Mouse (Mus musculus): ENCODE results near the gene Prune1. TPM values are rescaled to one million over a fixed set of nuclear protein-coding genes. Genes with fewer than 3 reads are reported as not detected.
A peak's percentile ranks its signal among the peaks of the same experiment; 100 is the strongest.

The Prune1 gene
- polyA plus RNA-seq, 1 experiment from 2014 or later = 63.8 TPM

- ATAC-seq (ENCODE audit: low FRiP score) = no peak
- WGBS = 90% methylated on average over 4 of the region's 4 CpGs
- no peak overlapping the region for H3K9ac ChIP-seq
- H3K9me3 ChIP-seq (ENCODE audit: control insufficient read depth, low read length) = no peaks in the 10 kb centered on the region
- H3K27ac ChIP-seq = no peak overlapping the region
- H3K4me2 ChIP-seq (replicated peaks) = no peak overlapping the region
- 0 out of 2 replicates have a peak, but pooled peaks cover under 1% of the 10 kb centered on the region for H3K36me3 ChIP-seq (replicated peaks; ENCODE audit: control insufficient read depth, insufficient read depth)
- no peaks in the 10 kb centered on the region for H3K27me3 ChIP-seq (ENCODE audit: control insufficient read depth, insufficient read depth, low read length)
- H3K4me1 ChIP-seq (replicated peaks; ENCODE audit: control insufficient read depth, insufficient read depth, low read length) = no peaks in the 10 kb centered on the region
- no peak overlapping the region for H3K4me3 ChIP-seq (replicated peaks; ENCODE audit: low read length)
- DNase-seq (ENCODE audit: low spot score) = no peak
Measured at GRCm38 (mm10) chr3:95274453-95274852, 7.4 kb downstream of the Prune1 start.

- DNase-seq (ENCODE audit: low spot score) = no peak
- Histone ChIP-seq H3K27ac (no peak overlapping the region), H3K4me1 (replicated peaks; ENCODE audit: control insufficient read depth, insufficient read depth, low read length) (no peaks in the 10 kb centered on the region), H3K36me3 (replicated peaks; ENCODE audit: control insufficient read depth, insufficient read depth) (peaks cover 9% of the 10 kb centered on the region), H3K4me2 (replicated peaks) (no peak overlapping the region), H3K9ac (no peak overlapping the region), H3K9me3 (ENCODE audit: control insufficient read depth, low read length) (no peaks in the 10 kb centered on the region), H3K27me3 (ENCODE audit: control insufficient read depth, insufficient read depth, low read length) (no peaks in the 10 kb centered on the region), H3K4me3 (replicated peaks; ENCODE audit: low read length) (no peak overlapping the region)
- 98% methylated on average over 5 of the region's 5 CpGs for WGBS
- ATAC-seq (ENCODE audit: low FRiP score) = no peak
Measured at GRCm38 (mm10) chr3:95273471-95273870, 8.4 kb downstream of the Prune1 start.

- ATAC-seq (ENCODE audit: low FRiP score) = no peak
Measured at GRCm38 (mm10) chr3:95270766-95271364, 11.0 kb downstream of the Prune1 start.

GRCm38 (mm10) chr3:95269789-95270188 lies 12.1 kb downstream of the Prune1 start:
- WGBS = 92% methylated on average over 5 of the region's 5 CpGs
- H3K4me2 ChIP-seq (replicated peaks) = no peak overlapping the region
- no peak for ATAC-seq (ENCODE audit: low FRiP score)
- H3K9ac ChIP-seq = no peak overlapping the region
- no peaks in the 10 kb centered on the region for H3K27me3 ChIP-seq (ENCODE audit: control insufficient read depth, insufficient read depth, low read length)
- no peak overlapping the region for H3K27ac ChIP-seq
- no peaks in the 10 kb centered on the region for H3K4me1 ChIP-seq (replicated peaks; ENCODE audit: control insufficient read depth, insufficient read depth, low read length)
- H3K4me3 ChIP-seq (replicated peaks; ENCODE audit: low read length) = no peak overlapping the region
- no peak for DNase-seq (ENCODE audit: low spot score)
- H3K36me3 ChIP-seq (replicated peaks; ENCODE audit: control insufficient read depth, insufficient read depth) = peaks cover 33% of the 10 kb centered on the region
- H3K9me3 ChIP-seq (ENCODE audit: control insufficient read depth, low read length) = no peaks in the 10 kb centered on the region

More at GRCm38 (mm10) chr3:95270766-95271364, 11.0 kb downstream of the Prune1 start:
- no peak overlapping the region for H3K27ac ChIP-seq
- H3K27me3 ChIP-seq (ENCODE audit: control insufficient read depth, insufficient read depth, low read length) = no peaks in the 10 kb centered on the region
- H3K9ac ChIP-seq = no peak overlapping the region
- no peak overlapping the region for H3K4me2 ChIP-seq (replicated peaks)
- DNase-seq (ENCODE audit: low spot score) = no peak
- WGBS = 86% methylated on average over 12 of the region's 12 CpGs
- H3K36me3 ChIP-seq (replicated peaks; ENCODE audit: control insufficient read depth, insufficient read depth) = peaks cover 28% of the 10 kb centered on the region
- no peaks in the 10 kb centered on the region for H3K4me1 ChIP-seq (replicated peaks; ENCODE audit: control insufficient read depth, insufficient read depth, low read length)
- H3K9me3 ChIP-seq (ENCODE audit: control insufficient read depth, low read length) = no peaks in the 10 kb centered on the region
- H3K4me3 ChIP-seq (replicated peaks; ENCODE audit: low read length) = no peak overlapping the region

- Histone ChIP-seq H3K36me3 (replicated peaks; ENCODE audit: control insufficient read depth, insufficient read depth) (peaks cover 51% of the 10 kb centered on the region), H3K9ac (no peak overlapping the region), H3K9me3 (ENCODE audit: control insufficient read depth, low read length) (no peaks in the 10 kb centered on the region), H3K4me3 (replicated peaks; ENCODE audit: low read length) (no peak overlapping the region), H3K27me3 (ENCODE audit: control insufficient read depth, insufficient read depth, low read length) (no peaks in the 10 kb centered on the region), H3K4me2 (replicated peaks) (no peak overlapping the region), H3K27ac (no peak overlapping the region), H3K4me1 (replicated peaks; ENCODE audit: control insufficient read depth, insufficient read depth, low read length) (no peaks in the 10 kb centered on the region)
- no peak for ATAC-seq (ENCODE audit: low FRiP score)
- DNase-seq (ENCODE audit: low spot score) = no peak
Measured at GRCm38 (mm10) chr3:95267855-95268254, 14.0 kb downstream of the Prune1 start.

GRCm38 (mm10) chr3:95266052-95266451 lies 15.8 kb downstream of the Prune1 start:
- no peaks in the 10 kb centered on the region for H3K27me3 ChIP-seq (ENCODE audit: control insufficient read depth, insufficient read depth, low read length)
- no peak overlapping the region for H3K9ac ChIP-seq
- no peak overlapping the region for H3K27ac ChIP-seq
- no peak overlapping the region for H3K4me3 ChIP-seq (replicated peaks; ENCODE audit: low read length)
- H3K36me3 ChIP-seq (replicated peaks; ENCODE audit: control insufficient read depth, insufficient read depth) = peaks cover 68% of the 10 kb centered on the region
- H3K9me3 ChIP-seq (ENCODE audit: control insufficient read depth, low read length) = no peaks in the 10 kb centered on the region
- H3K4me1 ChIP-seq (replicated peaks; ENCODE audit: control insufficient read depth, insufficient read depth, low read length) = no peaks in the 10 kb centered on the region
- no peak for ATAC-seq (ENCODE audit: low FRiP score)
- WGBS = 97% methylated on average over 3 of the region's 3 CpGs
- no peak for DNase-seq (ENCODE audit: low spot score)
- no peak overlapping the region for H3K4me2 ChIP-seq (replicated peaks)

- H3K4me3 ChIP-seq (replicated peaks; ENCODE audit: low read length) = no peak overlapping the region
- peaks cover 78% of the 10 kb centered on the region for H3K36me3 ChIP-seq (replicated peaks; ENCODE audit: control insufficient read depth, insufficient read depth)
- DNase-seq (ENCODE audit: low spot score) (no peak), ATAC-seq (ENCODE audit: low FRiP score) (no peak)
- H3K4me1 ChIP-seq (replicated peaks; ENCODE audit: control insufficient read depth, insufficient read depth, low read length) = no peaks in the 10 kb centered on the region
- no peak overlapping the region for H3K9ac ChIP-seq
- H3K27ac ChIP-seq = no peak overlapping the region
- no peaks in the 10 kb centered on the region for H3K27me3 ChIP-seq (ENCODE audit: control insufficient read depth, insufficient read depth, low read length)
- WGBS = 66% methylated on average over 1 of the region's 1 CpGs
- H3K9me3 ChIP-seq (ENCODE audit: control insufficient read depth, low read length) = no peaks in the 10 kb centered on the region
- no peak overlapping the region for H3K4me2 ChIP-seq (replicated peaks)
Measured at GRCm38 (mm10) chr3:95264724-95265123, 17.2 kb downstream of the Prune1 start.

- H3K9ac ChIP-seq = no peak overlapping the region
- H3K27ac ChIP-seq = no peak overlapping the region
- no peaks in the 10 kb centered on the region for H3K4me1 ChIP-seq (replicated peaks; ENCODE audit: control insufficient read depth, insufficient read depth, low read length)
- no peaks in the 10 kb centered on the region for H3K9me3 ChIP-seq (ENCODE audit: control insufficient read depth, low read length)
- DNase-seq (ENCODE audit: low spot score) (peak; percentile 34), ATAC-seq (ENCODE audit: low FRiP score) (no peak)
- no peaks in the 10 kb centered on the region for H3K27me3 ChIP-seq (ENCODE audit: control insufficient read depth, insufficient read depth, low read length)
- H3K36me3 ChIP-seq (replicated peaks; ENCODE audit: control insufficient read depth, insufficient read depth) = peaks cover 82% of the 10 kb centered on the region
- H3K4me2 ChIP-seq (replicated peaks) = no peak overlapping the region
- 51% methylated on average over 11 of the region's 11 CpGs for WGBS
- H3K4me3 ChIP-seq (replicated peaks; ENCODE audit: low read length) = no peak overlapping the region
Measured at GRCm38 (mm10) chr3:95263089-95263739, 18.7 kb downstream of the Prune1 start.

- no peaks in the 10 kb centered on the region for H3K27me3 ChIP-seq (ENCODE audit: control insufficient read depth, insufficient read depth, low read length)
- no peaks in the 10 kb centered on the region for H3K4me1 ChIP-seq (replicated peaks; ENCODE audit: control insufficient read depth, insufficient read depth, low read length)
- 93% methylated on average over 4 of the region's 4 CpGs for WGBS
- H3K9me3 ChIP-seq (ENCODE audit: control insufficient read depth, low read length) = no peaks in the 10 kb centered on the region
- H3K27ac ChIP-seq = no peak overlapping the region
- no peak overlapping the region for H3K4me3 ChIP-seq (replicated peaks; ENCODE audit: low read length)
- no peak for DNase-seq (ENCODE audit: low spot score)
- no peak overlapping the region for H3K4me2 ChIP-seq (replicated peaks)
- no peak overlapping the region for H3K9ac ChIP-seq
- ATAC-seq (ENCODE audit: low FRiP score) = no peak
- peaks cover 82% of the 10 kb centered on the region for H3K36me3 ChIP-seq (replicated peaks; ENCODE audit: control insufficient read depth, insufficient read depth)
Measured at GRCm38 (mm10) chr3:95261975-95262374, 19.9 kb downstream of the Prune1 start.

Data from hindbrain, embryonic 14.5 days (tissue).